Mouse (Mus musculus): ENCODE results near the gene Gm10073.
"Not testable (repeated sequence)": the region's sequence is repeated elsewhere in the genome, so short reads cannot be mapped to it uniquely, and the experiment has no call there.

DNA sequence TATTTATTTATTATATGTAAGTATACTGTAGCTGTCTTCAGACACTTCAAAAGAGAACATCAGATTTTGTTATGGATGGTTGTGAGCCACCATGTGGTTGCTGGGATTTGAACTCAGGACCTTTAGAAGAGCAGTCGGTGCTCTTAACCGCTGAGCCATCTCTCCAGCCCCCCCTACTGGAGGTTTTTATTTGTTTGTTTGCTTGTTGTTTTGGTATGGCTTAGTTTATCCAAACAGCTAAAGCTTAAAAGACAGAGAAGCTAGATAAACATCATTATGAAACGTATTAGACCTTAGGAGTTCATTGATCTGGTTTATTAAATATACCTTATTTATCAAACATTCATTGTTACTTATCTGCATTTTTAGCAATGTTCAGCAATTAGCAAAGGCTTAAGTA, 22.4 kb upstream of the Gm10073 start:
- not testable (repeated sequence) for TF ChIP-seq CTCF (IDR thresholded peaks at IDR 0.05; ENCODE audit: borderline replicate concordance, insufficient read depth, low read length); POLR2A (IDR thresholded peaks at IDR 0.05; ENCODE audit: low read depth, low read length)

Measured in embryonic fibroblast, embryonic 13.5 days (primary cell).